Mouse (Mus musculus) forebrain, embryonic 11.5 days (tissue): Measurements from ENCODE around the gene Dclk1. TPM values are rescaled to one million over a fixed set of nuclear protein-coding genes. Genes with fewer than 3 reads are reported as not detected.

ENCODE experiments used
- ATAC-seq: fragments of 200-750 bp; cut with Nextera tagmentation; replicated peaks from 2 replicates; pipeline ENCODE4 v1.8.0; 2017; ENCODE audit warnings: moderate TSS enrichment; ENCODE audit not compliant: low FRiP score
- DNase-seq: peaks from one replicate; pipeline ENCODE4 v3.0.0-alpha.2; 2017; ENCODE audit warnings: low spot score
- H3K27ac ChIP-seq: fragments of 300-500 bp; sonication (generic); 2 replicates; pipeline ENCODE4 v1.5.1; 2014; ENCODE audit warnings: low read depth, low read length
- H3K27me3 ChIP-seq: fragments of 300-500 bp; sonication (generic); 2 replicates; pipeline ENCODE4 v1.6.1; 2014; ENCODE audit warnings: mild to moderate bottlenecking, low read length, mixed read lengths; ENCODE audit not compliant: control insufficient read depth, insufficient read depth
- H3K36me3 ChIP-seq: fragments of 300-500 bp; sonication (generic); 2 replicates; pipeline ENCODE4 v1.6.1; 2014; ENCODE audit warnings: mild to moderate bottlenecking, low read length, moderate library complexity, mixed read lengths; ENCODE audit not compliant: control insufficient read depth, insufficient read depth
- H3K4me1 ChIP-seq: fragments of 300-500 bp; sonication (generic); replicated peaks from 2 replicates; pipeline ENCODE4 v1.6.1; 2014; ENCODE audit warnings: low read length, mixed read lengths; ENCODE audit not compliant: control insufficient read depth, insufficient read depth
- H3K4me2 ChIP-seq: fragments of 300-500 bp; sonication (generic); 2 replicates; pipeline ENCODE4 v1.6.1; 2014; ENCODE audit warnings: low read depth, mild to moderate bottlenecking, low read length, moderate library complexity, mixed read lengths; ENCODE audit not compliant: severe bottlenecking
- H3K4me3 ChIP-seq: fragments of 300-500 bp; sonication (generic); 2 replicates; pipeline ENCODE4 v1.5.1; 2014; ENCODE audit warnings: low read depth, low read length
- H3K9ac ChIP-seq: fragments of 300-500 bp; sonication (generic); 2 replicates; pipeline ENCODE4 v1.6.1; 2014; ENCODE audit warnings: low read length
- H3K9me3 ChIP-seq: fragments of 300-500 bp; sonication (generic); 2 replicates; pipeline ENCODE4 v1.6.1; 2016; ENCODE audit warnings: low read length, mixed read lengths; ENCODE audit not compliant: control insufficient read depth
- WGBS: fragments of 180-500 bp; shearing (Covaris S2); extraction: QIAGEN DNeasy Blood & Tissue Kit; methylation state at CpG from one replicate; pipeline ENCODE4 v1.1.7; 2014; 5-methylcytosine and 5-hydroxymethylcytosine counted together
- polyA plus RNA-seq: library from polyadenylated mRNA; unstranded; fragments of >200 nt; fragmentation: Nextera tagmentation; extraction: Ambion mirVana; gene quantifications from 2 replicates; pipeline ENCODE4 v1.2.1, GENCODE M21; 2014

Dclk1 gene
- polyA plus RNA-seq, 1 experiment from 2014 or later = 77.5 TPM

GRCm38 (mm10) chr3:55527566-55527965 lies 285.4 kb downstream of the Dclk1 start:
- Histone ChIP-seq H3K4me2 (no peak overlapping the region), H3K9ac (no peak overlapping the region), H3K9me3 (no peaks in the 10 kb centered on the region), H3K27me3 (no peaks in the 10 kb centered on the region), H3K36me3 (no peaks in the 10 kb centered on the region), H3K4me1 (peaks cover 3% of the 10 kb centered on the region; the same call in 1 of the 2 replicates), H3K27ac (no peak overlapping the region), H3K4me3 (no peak overlapping the region)
- DNase-seq = no peak
- no peak for ATAC-seq
- 31% methylated on average over 1 of the region's 1 CpGs for WGBS

- H3K9me3 ChIP-seq = no peaks in the 10 kb centered on the region
- H3K4me3 ChIP-seq = no peak overlapping the region
- no peak for DNase-seq
- no peak overlapping the region for H3K9ac ChIP-seq
- no peak for ATAC-seq
- no peak overlapping the region for H3K27ac ChIP-seq
- H3K4me2 ChIP-seq = no peak overlapping the region
- 86% methylated on average over 5 of the region's 5 CpGs for WGBS
- H3K4me1 ChIP-seq = peaks cover 3% of the 10 kb centered on the region; the same call in 1 of the 2 replicates
- H3K36me3 ChIP-seq = no peaks in the 10 kb centered on the region
- H3K27me3 ChIP-seq = no peaks in the 10 kb centered on the region
Observed at GRCm38 (mm10) chr3:55528012-55528411, 285.8 kb downstream of the Dclk1 start.

GRCm38 (mm10) chr3:55529414-55529813 lies 287.2 kb downstream of the Dclk1 start:
- Histone ChIP-seq H3K9ac (no peak overlapping the region), H3K4me3 (no peak overlapping the region), H3K27me3 (no peaks in the 10 kb centered on the region), H3K9me3 (no peaks in the 10 kb centered on the region), H3K4me2 (no peak overlapping the region), H3K27ac (no peak overlapping the region), H3K36me3 (no peaks in the 10 kb centered on the region), H3K4me1 (no peaks in the 10 kb centered on the region; the same call in 1 of the 2 replicates)
- no peak for ATAC-seq
- DNase-seq = no peak
- WGBS = 87% methylated on average over 2 of the region's 2 CpGs

- Histone ChIP-seq H3K4me2 (no peak overlapping the region), H3K36me3 (no peaks in the 10 kb centered on the region), H3K27ac (no peak overlapping the region), H3K4me3 (no peak overlapping the region), H3K9ac (no peak overlapping the region), H3K4me1 (no peaks in the 10 kb centered on the region), H3K9me3 (no peaks in the 10 kb centered on the region), H3K27me3 (no peaks in the 10 kb centered on the region)
- DNase-seq (no peak), ATAC-seq (no peak)
- 82% methylated on average over 14 of the region's 14 CpGs for WGBS
Observed at GRCm38 (mm10) chr3:55531204-55532044, 289.3 kb downstream of the Dclk1 start.

- WGBS = 85% methylated on average over 17 of the region's 17 CpGs
Observed at GRCm38 (mm10) chr3:55532175-55532973, 290.2 kb downstream of the Dclk1 start.

GRCm38 (mm10) chr3:55535591-55536200 lies 293.5 kb downstream of the Dclk1 start:
- Histone ChIP-seq H3K4me1 (peaks cover 5% of the 10 kb centered on the region; the same call in 1 of the 2 replicates), H3K4me2 (no peak overlapping the region), H3K36me3 (no peaks in the 10 kb centered on the region), H3K27ac (no peak overlapping the region), H3K27me3 (no peaks in the 10 kb centered on the region), H3K4me3 (no peak overlapping the region), H3K9me3 (no peaks in the 10 kb centered on the region), H3K9ac (no peak overlapping the region)
- WGBS = 87% methylated on average over 9 of the region's 9 CpGs
- no peak for ATAC-seq
- no peak for DNase-seq

More at GRCm38 (mm10) chr3:55532175-55532973, 290.2 kb downstream of the Dclk1 start:
- Histone ChIP-seq H3K4me2 (no peak overlapping the region), H3K36me3 (no peaks in the 10 kb centered on the region), H3K9me3 (no peaks in the 10 kb centered on the region), H3K4me3 (no peak overlapping the region), H3K9ac (no peak overlapping the region), H3K4me1 (no peaks in the 10 kb centered on the region), H3K27me3 (no peaks in the 10 kb centered on the region), H3K27ac (no peak overlapping the region)
- no peak for ATAC-seq
- no peak for DNase-seq

- no peak overlapping the region for H3K27ac ChIP-seq
- H3K4me2 ChIP-seq = no peak overlapping the region
- DNase-seq = no peak
- H3K9ac ChIP-seq = no peak overlapping the region
- H3K27me3 ChIP-seq = no peaks in the 10 kb centered on the region
- no peak for ATAC-seq
- H3K4me3 ChIP-seq = no peak overlapping the region
- peaks cover 5% of the 10 kb centered on the region; the same call in 1 of the 2 replicates for H3K4me1 ChIP-seq
- WGBS = 66% methylated on average over 6 of the region's 6 CpGs
- no peaks in the 10 kb centered on the region for H3K9me3 ChIP-seq
- no peaks in the 10 kb centered on the region for H3K36me3 ChIP-seq
Observed at GRCm38 (mm10) chr3:55536901-55537300, 294.7 kb downstream of the Dclk1 start.

GRCm38 (mm10) chr3:55537714-55538113 lies 295.6 kb downstream of the Dclk1 start:
- no peak overlapping the region for H3K4me3 ChIP-seq
- no peak overlapping the region for H3K9ac ChIP-seq
- H3K4me1 ChIP-seq = peaks cover 10% of the 10 kb centered on the region; the same call in 1 of the 2 replicates
- no peak overlapping the region for H3K27ac ChIP-seq
- H3K4me2 ChIP-seq = no peak overlapping the region
- ATAC-seq (no peak), DNase-seq (no peak)
- WGBS = 58% methylated on average over 5 of the region's 5 CpGs
- no peaks in the 10 kb centered on the region for H3K27me3 ChIP-seq
- no peaks in the 10 kb centered on the region for H3K9me3 ChIP-seq
- H3K36me3 ChIP-seq = no peaks in the 10 kb centered on the region
